Mouse (Mus musculus): ENCODE data around the gene Dchs1.
A peak's percentile ranks its signal among the peaks of the same experiment; 100 is the strongest.
"Not testable (repeated sequence)": the region's sequence is repeated elsewhere in the genome, so short reads cannot be mapped to it uniquely, and the experiment has no call there.

Gene Dchs1

DNA sequence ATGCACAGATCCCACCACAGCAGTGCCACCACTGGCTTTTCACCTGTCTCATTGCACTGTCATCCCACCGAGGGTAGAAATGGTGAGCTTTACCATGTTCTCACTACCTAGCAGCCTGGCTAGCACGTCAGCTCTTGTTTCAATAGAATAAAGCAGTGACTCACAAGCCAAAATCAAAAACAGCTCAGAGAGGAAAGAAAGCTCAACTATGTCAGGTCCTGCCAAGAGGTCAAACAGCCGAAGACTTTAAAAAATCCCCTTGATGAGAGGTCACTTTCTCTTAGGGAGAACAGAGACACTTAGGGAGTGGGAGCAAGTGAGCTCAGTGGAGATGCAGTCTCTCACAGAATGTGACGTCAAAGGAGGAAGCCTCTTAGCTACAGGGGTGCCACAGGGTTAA is 3.6 kb downstream of the Dchs1 start:
- no peak for DNase-seq (ENCODE audit: low read depth)

DNA sequence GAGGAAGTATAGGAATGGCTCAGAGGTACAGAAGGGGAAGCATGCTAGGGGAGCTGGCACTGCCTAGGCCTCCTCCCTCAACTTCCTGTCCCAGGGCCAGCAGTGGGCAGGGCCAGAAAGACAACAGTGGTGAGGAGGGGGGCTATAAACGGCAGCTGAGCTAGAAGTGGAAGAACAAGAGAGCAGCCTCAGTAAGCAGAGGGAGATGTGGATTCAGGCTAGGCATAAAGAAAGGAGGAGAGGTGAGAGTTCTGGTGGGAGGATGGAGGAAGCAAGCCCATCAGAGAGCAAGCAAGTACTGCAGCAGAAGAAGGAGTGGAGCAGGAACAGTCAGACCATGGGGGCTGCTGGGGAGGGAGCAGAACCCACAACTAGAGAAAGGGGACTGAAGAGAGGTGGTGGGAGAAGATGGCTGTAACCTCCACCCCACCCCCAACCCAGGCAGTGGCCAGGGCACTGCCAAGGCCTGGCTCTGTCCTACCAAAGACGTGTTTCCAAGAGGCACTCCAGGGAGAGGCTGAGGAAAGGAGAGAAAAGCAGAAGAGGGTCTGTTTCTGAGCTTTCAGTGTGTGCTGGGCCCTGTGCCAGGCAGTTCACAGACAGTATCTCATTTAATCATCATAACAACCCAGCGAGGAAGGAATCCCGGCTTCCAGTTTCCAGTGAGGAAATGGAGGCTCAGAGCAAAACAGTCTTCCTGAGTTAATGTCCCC is 8.7 kb downstream of the Dchs1 start:
- DNase-seq (ENCODE audit: low read depth) = no peak

DNA sequence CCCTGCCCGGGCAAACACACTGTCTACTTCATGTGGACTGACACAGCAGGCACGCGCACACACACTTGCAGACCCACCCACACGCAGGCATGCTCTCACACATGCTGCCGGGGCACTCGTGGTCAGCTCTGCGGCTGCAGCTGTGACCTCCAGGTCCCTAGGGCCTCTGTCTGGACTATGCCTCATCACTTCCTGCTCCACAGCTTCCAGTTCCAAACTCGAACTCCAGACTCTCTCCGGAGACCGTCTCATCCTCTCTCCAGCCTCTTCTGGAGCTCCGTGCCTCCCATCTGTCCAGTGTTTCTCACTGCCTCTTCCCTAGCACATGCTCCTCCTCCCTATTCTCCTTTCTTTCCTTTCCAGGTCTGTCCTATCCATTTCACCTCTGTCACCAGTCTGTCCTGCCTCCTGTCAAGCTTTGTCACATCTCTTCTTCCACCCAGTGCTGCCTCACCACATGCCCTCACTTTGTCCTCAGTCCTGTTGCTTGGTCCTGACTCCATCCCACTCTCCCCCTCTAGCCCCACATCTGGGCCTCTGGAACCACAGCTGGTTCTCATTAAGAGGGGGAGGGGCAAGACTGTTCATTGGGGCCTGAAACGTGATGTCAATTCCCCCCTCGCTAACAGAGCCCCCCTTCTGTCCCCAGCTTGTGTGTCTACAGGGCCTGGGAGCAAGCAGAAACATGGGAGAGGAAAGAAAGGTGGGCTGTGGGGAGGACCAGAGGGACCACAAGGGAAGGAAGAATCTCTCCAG is 9.5 kb downstream of the Dchs1 start:
- DNase-seq (ENCODE audit: low read depth) = no peak

DNA sequence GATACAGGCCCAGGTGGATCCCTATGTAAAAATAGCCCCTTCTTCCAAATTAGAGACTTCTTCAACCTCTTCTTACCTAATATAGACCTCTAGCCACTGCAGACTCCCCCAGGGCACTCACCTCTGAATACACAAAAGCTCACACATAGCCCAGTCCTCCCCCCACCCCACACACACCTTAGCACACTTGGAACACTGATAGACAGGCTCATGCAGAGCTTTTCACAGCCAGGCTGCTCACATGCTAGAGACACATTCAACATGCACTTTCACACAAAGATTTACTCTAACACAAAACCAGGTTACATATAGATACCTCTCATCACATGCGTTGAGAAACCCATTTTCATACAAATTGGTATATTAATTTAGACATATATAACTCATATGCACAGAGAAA is 10.1 kb downstream of the Dchs1 start:
- DNase-seq (ENCODE audit: low read depth) = no peak

DNA sequence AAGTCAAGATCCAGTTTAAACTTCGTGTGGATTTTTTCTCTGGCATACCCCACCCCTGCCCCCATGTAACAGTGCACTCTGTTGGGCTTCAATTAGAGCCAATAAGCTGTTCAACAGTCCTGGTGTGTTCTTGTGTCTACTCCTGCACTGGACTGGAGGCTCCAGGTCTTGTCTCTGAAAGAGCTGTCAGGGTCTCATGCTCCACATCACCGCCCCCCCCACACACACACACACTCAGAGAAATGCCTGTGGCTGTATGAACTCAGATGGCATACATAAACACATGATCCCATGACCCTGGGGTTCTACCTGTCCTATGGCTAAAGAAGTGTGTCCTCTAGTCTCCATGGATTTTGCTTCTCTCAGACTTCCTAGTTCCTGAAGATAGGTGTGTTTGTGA is 11.4 kb downstream of the Dchs1 start:
- no peak for DNase-seq (ENCODE audit: low read depth)

DNA sequence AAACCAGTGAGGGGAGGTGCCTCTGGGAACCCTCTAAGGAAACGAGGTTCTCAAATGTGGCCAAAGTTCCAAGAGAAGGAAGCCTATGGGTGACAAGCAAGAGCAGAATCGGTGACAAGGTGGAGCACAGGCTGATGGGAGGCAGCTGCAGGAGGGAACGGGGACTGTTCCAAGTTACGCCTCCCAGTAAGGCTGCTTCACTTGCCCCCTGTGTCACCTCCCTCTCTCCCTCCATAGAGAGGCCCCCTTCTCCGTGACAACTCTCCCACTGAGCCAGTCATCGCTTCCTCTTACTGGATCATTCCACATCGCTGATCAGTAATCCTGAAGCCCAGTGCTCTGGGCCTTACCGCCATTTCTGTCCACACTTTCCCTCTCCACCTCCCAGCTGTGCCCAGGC is 12.8 kb downstream of the Dchs1 start:
- no peak for DNase-seq (ENCODE audit: low read depth)

DNA sequence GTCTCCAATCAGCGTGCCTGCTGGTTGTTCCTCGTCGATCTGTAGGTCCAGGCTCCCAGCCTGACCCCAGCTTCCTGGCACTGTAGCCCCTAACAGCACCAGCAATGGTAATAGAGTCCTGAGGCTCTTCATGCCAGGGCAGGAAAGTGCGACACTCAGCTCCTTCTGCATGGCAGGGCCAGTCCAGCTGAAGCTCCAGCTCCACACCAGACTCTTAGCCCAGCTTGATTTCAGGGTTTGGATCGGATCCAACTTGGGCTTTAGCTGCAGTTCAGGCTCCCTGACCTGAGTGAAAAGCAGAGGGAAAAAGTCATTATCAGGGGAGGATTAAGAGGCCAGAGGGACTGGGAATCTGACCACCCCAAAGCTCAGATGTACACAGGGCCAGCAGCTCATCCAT is 14.4 kb downstream of the Dchs1 start:
- no peak for DNase-seq (ENCODE audit: low read depth)

DNA sequence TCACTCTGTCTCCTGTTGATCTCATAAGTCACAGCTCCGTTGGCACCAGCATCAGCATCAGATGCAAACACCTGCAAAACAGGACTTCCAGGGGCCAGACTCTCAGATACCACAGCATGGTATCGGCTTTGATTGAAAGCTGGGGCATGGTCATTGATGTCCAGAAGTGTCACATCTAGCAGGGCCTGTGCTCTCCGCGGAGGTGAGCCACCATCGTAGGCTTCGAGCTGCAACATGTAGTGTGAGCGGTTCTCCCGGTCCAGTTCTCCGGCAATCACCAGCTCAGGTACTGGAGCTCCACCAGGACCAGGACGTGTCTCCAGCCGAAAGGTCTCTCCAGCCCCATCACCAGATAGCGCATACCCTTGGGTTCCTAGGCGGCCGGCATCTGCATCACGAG is 15.1 kb downstream of the Dchs1 start:
- no peak for DNase-seq (ENCODE audit: low read depth)

DNA sequence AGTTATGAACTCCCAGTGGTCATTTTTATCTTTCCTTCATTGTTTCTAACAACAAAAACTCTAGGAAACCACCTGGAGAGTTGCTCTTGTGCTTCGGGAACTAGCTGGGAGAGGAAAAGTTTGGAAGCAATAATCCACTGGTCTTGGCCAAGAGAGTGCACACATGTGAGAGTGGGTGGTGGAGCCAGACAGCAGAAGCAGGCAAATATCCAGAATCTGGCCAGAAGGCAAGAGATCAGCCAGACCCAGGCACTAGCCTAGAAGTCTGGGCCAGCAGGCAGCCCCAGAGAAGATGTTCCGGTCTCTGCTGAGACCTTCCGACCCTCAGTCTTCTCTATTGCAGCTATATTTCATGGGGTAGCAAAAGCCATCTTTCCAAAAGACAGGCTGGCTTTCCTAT is 17.5 kb downstream of the Dchs1 start:
- DNase-seq (ENCODE audit: low read depth) = no peak

DNA sequence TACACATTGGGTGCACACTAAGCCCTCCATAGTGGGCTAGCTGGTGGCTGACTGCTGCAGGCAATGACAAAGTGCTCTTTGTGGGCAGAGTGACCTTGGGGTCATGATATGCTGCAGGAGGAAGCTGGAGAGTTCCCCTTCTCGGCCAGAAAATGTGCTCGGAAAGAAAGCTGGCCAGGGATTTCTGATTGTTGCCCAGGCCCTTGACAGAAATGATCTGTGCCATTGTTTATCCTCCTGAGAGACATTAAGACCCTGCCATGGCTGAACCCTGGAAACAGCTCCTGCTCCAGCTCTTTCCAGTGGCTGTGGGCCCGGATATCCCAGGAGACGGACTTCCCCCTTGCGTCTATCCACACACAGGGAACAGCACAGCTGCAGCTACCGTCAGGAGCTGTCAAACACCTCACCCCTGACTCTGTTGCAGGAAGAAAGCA is 19.7 kb downstream of the Dchs1 start:
- no peak for DNase-seq (ENCODE audit: low read depth)

DNA sequence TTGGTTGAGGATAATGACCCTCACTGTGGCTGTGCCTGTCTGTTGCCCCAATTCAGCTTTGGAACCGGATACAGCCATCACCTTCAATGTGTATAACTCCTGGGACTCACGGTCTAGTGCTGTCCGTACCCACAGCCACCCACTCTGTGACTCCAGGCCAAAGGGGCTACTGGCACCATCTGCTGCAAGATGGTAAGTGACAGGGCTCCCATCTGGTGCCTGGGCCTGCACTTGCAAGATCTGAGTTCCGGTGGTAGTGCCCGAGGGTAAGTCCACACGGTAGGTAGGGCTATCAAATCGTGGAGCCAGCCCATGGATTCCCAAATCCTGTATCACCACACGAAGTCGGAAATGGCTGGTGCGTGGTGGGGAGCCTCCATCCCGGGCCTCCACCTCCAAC is 23.1 kb downstream of the Dchs1 start:
- DNase-seq (ENCODE audit: low read depth) = no peak

DNA sequence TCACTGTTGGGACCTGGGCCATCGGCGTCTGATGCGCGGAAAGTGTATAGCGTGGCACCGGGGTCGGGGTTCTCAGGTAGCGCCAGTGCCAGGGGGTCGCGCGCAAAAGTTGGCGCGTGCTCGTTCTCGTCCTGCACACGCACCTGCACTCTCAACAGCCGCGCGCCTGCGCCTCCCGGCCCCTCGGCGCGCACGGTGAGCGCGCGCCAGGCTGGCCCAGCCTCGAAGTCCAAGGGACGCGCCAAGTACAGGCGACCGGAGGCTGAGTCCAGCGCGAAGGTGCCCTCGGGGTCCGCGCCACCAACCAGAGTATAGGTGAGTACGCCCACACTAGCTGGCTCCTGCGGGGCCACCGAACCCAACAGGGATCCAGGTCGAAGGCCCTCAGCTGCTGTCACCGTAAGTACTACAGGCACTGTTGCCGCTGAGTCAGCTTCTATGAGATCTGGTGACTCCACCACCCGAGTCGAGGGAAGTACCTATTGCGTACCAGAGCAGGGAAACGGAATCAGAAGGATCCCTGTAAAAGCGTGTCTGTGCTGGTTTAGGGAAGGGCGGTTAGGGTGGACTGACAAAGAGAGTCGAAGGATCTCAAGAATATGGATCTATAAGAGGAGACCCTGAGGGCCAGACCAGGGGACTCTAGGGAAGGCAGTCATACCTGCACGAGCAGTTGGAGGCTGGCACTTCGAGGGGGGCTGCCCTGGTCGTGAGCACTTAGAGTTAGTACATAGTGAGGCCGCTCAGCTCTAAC is 24.8 kb downstream of the Dchs1 start:
- DNase-seq (ENCODE audit: low read depth) = no peak

DNA sequence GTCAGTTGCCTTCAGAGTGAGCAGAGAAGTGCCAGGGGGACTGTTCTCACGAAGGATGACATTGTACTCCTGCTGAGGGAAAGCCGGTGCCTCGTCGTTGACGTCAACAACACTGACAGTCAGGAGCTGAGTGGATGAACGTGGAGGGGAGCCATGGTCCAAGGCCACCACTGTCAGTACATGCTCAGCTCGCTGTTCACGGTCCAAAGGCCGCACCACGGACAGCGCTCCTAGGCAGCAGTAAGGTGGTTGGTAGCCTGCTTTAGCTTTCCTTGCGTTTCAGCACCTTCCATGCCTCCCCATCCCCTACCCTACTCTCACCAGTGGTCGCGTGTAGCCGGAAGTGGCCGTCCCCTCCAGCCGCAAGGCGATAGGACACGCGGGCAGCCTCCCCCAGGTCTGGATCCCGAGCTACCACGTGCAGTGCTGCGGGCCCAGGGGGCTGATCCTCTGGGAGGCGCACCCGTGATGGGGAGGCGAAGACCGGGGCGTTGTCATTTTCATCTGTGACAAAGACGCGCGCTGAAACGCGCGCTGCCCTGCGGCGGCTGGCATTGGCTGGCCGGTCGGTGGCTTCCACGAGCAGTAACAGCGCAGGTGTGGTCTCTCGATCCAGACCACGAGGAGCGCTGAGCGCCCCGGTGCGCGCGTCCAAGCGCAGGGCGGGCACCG is 25.5 kb downstream of the Dchs1 start:
- no peak for DNase-seq (ENCODE audit: low read depth)

DNA sequence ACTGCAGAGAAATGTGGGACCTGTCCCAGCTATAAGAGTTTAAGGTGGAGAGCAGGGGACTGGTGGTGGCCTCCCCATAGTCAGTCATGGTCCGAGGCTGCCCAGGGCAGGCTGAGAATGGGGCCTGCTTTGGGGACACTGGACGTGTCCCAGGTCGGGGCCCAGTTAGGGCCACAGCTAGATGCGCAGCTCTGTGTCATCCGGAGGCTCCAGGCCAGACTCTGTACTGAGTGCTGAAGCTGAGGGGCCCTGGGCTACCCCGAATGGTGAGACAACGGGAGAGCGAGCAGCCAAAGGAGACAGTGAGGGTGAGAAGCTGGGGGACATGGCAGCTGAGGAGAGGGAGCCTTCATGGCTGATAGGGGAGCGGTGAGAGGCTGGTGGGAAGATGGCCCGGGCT is 34.2 kb downstream of the Dchs1 start:
- DNase-seq (ENCODE audit: low read depth) = no peak

DNA sequence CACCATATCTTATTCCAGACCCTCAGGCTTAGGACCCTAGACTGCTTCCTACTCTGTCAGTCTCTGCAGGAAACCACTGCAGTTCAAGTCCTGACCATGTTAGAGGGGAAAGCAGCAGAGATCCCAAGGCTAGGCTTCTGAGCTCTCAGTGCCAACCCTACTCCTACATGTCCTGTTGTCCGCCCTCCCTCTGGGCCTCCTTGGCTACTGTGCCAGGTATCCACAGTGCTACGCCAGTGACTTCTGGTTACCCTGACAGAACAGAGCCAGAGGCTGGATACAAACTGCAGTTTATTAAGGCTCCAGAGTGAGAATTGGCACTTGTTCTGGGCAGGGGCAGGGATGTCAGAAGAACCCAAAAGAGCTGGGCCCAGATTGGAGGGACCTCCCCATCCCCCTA is 34.7 kb downstream of the Dchs1 start:
- no peak for DNase-seq (ENCODE audit: low read depth)

DNA sequence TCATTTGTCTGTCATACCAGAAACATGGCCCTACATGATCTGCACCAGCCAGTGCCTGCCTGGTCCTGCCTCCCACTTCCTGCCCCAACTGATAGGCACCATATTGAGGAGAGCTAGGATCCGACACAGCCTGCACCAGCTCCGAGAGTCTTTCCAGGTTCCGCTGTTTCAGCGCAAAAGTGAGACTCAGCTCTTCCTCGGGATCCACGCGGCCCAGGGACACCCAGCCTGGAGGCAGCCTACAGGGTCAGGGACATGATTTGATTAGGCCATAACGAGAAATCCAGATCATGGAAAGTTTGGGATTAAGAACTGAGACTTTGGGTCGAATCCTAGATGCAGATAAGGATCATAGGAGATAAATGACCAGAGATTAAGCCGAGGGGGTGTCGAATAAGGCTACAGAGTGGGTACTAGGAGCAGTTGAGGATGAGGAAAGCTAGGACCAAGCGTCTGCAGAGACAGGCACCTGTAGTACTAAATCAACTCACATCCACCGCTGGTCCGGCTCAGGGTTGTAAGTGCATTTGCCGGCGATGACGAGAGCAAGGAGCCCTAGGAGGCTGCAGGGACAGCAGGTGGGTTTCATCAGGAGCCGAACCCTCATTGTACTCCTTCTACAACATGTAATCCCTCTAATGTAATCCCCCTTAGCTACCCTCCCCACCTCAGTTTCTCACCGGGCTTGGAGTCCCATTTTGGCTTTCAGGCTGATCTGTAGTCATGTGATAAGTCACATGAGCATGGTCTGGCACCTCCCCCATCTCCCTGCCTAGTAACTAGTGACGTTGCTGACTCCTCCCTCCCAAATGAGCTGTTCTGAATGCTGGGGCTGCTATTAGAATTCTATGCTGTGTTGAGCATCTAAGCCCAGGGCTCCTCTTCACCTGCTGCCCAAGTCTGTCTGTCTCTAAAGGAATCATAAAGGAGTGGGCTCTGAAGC is 35.7 kb downstream of the Dchs1 start, which contains the start of gene Tpp1:
Gene Tpp1, minus strand, starts transcription at position 745 of the 943 bp plus-strand sequence.
- peak; percentile 91 for DNase-seq (ENCODE audit: low read depth)

DNA sequence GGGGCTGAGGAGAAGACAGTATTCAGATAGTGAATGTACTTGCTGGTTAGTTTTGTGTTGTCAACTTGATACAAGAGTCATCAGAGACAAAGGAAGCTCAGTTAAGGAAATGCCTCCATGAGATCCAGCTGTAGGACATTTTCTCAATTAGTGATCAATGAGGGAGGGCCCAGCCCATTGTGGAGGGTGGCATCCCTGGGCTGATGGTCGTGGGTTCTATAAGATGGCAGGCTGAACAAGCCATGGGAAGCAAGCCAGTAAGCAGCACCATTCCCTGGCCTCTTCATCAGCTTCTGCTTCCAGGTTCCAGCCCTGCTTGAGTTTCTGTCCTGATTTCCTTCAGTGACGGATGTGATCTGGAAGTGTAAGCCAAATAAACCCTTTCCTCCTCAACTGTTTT is 39.7 kb downstream of the Dchs1 start:
- no peak for DNase-seq (ENCODE audit: low read depth)

DNA sequence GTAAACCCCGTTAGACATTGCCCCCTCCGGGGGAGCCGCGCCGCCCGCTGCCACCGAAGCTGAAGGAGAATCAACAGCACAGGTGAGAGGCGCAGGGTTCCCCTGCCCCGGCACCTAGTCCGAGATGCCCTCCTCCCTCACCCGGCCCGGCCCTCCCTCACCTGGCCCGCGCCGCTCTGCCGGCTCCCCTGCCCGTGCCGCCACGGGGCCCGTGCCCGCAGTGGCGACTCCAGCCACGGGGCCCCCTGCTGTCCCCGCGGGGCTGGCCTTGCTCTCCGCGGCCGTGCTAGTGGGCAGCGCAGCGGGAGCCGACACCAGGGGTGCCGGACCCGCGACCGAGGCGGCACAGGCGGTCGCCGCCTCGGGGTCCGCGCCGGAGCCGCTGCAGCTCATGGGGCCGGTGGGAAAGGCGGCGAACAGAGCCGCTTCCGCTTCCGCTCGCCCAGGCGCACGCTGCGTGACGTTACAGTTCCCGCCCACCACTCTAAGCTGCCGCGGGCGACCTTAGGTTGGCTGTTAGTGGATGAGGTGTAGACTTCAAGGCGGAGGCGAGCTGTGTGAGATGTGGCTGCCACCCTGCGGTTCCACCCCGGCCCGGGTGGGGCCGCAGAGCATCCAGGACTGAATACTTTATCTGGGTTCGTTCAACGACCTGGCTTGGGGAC is 43.4 kb downstream of the Dchs1 start, which contains the start of gene Taf10:
Gene Taf10, minus strand, starts transcription at position 436 of the 665 bp plus-strand sequence.
- peak; percentile 85 for DNase-seq (ENCODE audit: low read depth)

DNA sequence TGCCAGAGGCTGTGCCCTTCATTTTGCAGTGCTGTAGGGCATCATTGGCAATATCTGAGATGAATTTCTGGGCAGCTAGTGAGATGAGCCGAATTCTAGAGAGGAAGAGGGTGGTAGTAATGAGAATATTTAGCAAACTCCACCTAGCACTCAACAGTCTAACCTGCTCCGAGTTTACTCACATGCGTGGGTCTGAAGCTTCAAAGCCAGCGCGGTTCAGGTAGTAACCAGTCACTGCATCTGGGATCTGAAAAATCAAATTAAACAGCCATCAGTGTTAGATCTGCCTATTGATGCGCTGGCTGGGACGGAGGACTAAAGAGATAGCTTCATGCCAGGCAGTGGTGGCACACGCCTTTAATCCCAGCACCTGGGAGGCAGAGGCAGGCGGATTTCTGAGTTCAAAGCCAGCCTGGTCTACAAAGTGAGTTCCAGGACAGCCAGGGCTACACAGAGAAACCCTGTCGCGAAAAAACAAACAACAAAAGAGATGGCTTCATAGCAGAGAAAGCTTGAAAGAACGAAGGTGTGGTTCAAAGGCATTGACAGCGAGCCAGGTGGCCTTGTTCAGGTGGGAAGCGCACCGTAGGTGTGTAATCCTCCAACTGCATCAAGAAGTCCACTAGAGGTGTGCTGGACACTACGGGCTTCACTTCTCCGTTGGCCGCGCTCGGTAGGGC is 44.1 kb downstream of the Dchs1 start:
- not testable (repeated sequence) for DNase-seq (ENCODE audit: low read depth)

All from c-Kit-positive CD71-positive TER-119-negative erythroid progenitor cells, embryonic 14.5 days (primary cell).